In genomic region chr10:91033942-91034341, GRCm38 (mm10) we compare ENCODE assay signal across 8 mouse cellular contexts. TPM values are rescaled to one million over a fixed set of nuclear protein-coding genes. Genes with fewer than 3 reads are reported as not detected.
DNase-seq lines count a peak whose midpoint lies in the region; ATAC-seq and TF ChIP-seq lines count a peak whose summit lies in the region.

No protein-coding gene starts in this region.

- no peak overlapping the region for H3K4me2 ChIP-seq in liver, postnatal 0 days (ENCODE audit: low read depth, low read length)

- no peaks in the 10 kb centered on the region for H3K9me3 ChIP-seq in liver, postnatal 0 days (ENCODE audit: low read length)

- no peak overlapping the region for H3K9ac ChIP-seq in liver, postnatal 0 days (replicated peaks)

- DNase-seq in CD4-positive helper T cell, adult 2 months (ENCODE audit: low read depth, low spot score) = peak; percentile 57
- DNase-seq in adrenal gland, adult 8-10 months = peak; percentile 14
- DNase-seq in embryo, embryonic 11.5 days (ENCODE audit: low read depth, low spot score) = peak; percentile 56
- DNase-seq in kidney, postnatal 14 days = peak; percentile 62
- peak; percentile 75 for DNase-seq in liver, postnatal 0 days
- DNase-seq in thymus, adult 18-20 months = peak; percentile 17 to 23

- WGBS in liver, postnatal 0 days (ENCODE audit: insufficient replicate concordance) = 32% methylated on average over 8 of the region's 8 CpGs

- peaks cover 33% of the 10 kb centered on the region for H3K36me3 ChIP-seq in liver, postnatal 0 days (replicated peaks; ENCODE audit: insufficient read depth, low read length)

- H3K27me3 ChIP-seq in liver, postnatal 0 days (ENCODE audit: insufficient read depth, low read length) = no peaks in the 10 kb centered on the region

- H3K4me1 ChIP-seq in liver, postnatal 0 days (ENCODE audit: insufficient read depth) = no peaks in the 10 kb centered on the region

- no peak for TF ChIP-seq EP300 in liver, postnatal 0 days (IDR thresholded peaks at IDR 0.05; ENCODE audit: low read depth)

- H3K27ac ChIP-seq in liver, postnatal 0 days (ENCODE audit: low read depth) = no peak overlapping the region

- H3K4me3 ChIP-seq in liver, postnatal 0 days (ENCODE audit: low read depth, low read length) = no peak overlapping the region

- peak; percentile 84 for TF ChIP-seq CTCF in liver, postnatal 0 days (IDR thresholded peaks at IDR 0.05; ENCODE audit: low read depth)

- peak; percentile 62 for ATAC-seq in granulocyte monocyte progenitor cell, adult 5-6 weeks (replicated peaks; ENCODE audit: poor library complexity, severe bottlenecking)
- no peak for ATAC-seq in liver, postnatal 0 days
- ATAC-seq in neutrophil, adult 5-6 weeks (ENCODE audit: extremely low read depth, insufficient number of reproducible peaks, low FRiP score, poor library complexity, severe bottlenecking) = peak; percentile 64

RNA-seq across cellular contexts. Expression of gene Apaf1, which starts 48.6 kb away (rescaled TPM):
- total RNA-seq in adrenal gland, adult 8-10 months (2022) = 10 to 100 TPM in 1 of 4 experiments, 1 to 10 TPM in 3; 5.5 to 15.8 (median 9.4) TPM
- 63.4 and 87.2 TPM in 2 replicates for total RNA-seq in granulocyte monocyte progenitor cell, adult 5-6 weeks (2014; fragmentation: Nextera tagmentation)
- 29.6 and 36.4 TPM in 2 replicates for total RNA-seq in granulocyte monocyte progenitor cell, adult 5-6 weeks (2017)
- 5.9 and 6.8 TPM in 2 replicates for polyA plus RNA-seq in liver, postnatal 0 days (2015; fragmentation: Nextera tagmentation; extraction: Ambion mirVana)
- total RNA-seq in neutrophil, adult 5-6 weeks (2017) = 36.1 and 41.4 TPM in 2 replicates

RNA-seq across cellular contexts. Expression of gene Ikbip, which starts 48.8 kb away (rescaled TPM):
- 10 to 100 TPM; 31.9 to 51.4 (median 42.2) TPM for total RNA-seq in adrenal gland, adult 8-10 months (2022)
- 14.1 and 18.8 TPM in 2 replicates for total RNA-seq in granulocyte monocyte progenitor cell, adult 5-6 weeks (2014; fragmentation: Nextera tagmentation)
- 29.7 and 35.7 TPM in 2 replicates for total RNA-seq in granulocyte monocyte progenitor cell, adult 5-6 weeks (2017)
- 5.6 and 5.7 TPM in 2 replicates for polyA plus RNA-seq in liver, postnatal 0 days (2015; fragmentation: Nextera tagmentation; extraction: Ambion mirVana)
- 7.8 and 7.9 TPM in 2 replicates for total RNA-seq in neutrophil, adult 5-6 weeks (2017)

Comparison
In these comparisons a context has a peak if more than half of its experiments do, and no peak if none do; other contexts are left out.
1. DNase-seq: peak in every context shown above with its lines; median percentile 75 in liver, postnatal 0 days; 62 in kidney, postnatal 14 days; 57 in CD4-positive helper T cell, adult 2 months; 56 in embryo, embryonic 11.5 days; 20 in thymus, adult 18-20 months; 14 in adrenal gland, adult 8-10 months.